Mouse (Mus musculus) limb, embryonic 14.5 days (tissue): ENCODE results near the gene Bmpr1a. TPM values are rescaled to one million over a fixed set of nuclear protein-coding genes. Genes with fewer than 3 reads are reported as not detected.

Experiments used
- ATAC-seq: fragments of 200-750 bp; cut with Nextera tagmentation; 2 replicates; pipeline ENCODE4 v1.8.0; 2017; ENCODE audit warnings: low read depth, moderate number of reproducible peaks, moderate TSS enrichment; ENCODE audit not compliant: low FRiP score
- DNase-seq: peaks from one replicate; pipeline ENCODE4 v3.0.0-alpha.2; 2015; ENCODE audit warnings: low spot score
- H3K27ac ChIP-seq: fragments of 300-500 bp; sonication (generic); replicated peaks from 2 replicates; pipeline ENCODE4 v1.5.1; 2014; ENCODE audit warnings: low read depth, mild to moderate bottlenecking, low read length, moderate library complexity, mixed read lengths
- H3K27me3 ChIP-seq: fragments of 300-500 bp; sonication (generic); 2 replicates; pipeline ENCODE4 v1.6.1; 2014; ENCODE audit warnings: low read length, mixed read lengths; ENCODE audit not compliant: control insufficient read depth, insufficient read depth
- H3K36me3 ChIP-seq: fragments of 300-500 bp; sonication (generic); 2 replicates; pipeline ENCODE4 v1.6.1; 2014; ENCODE audit warnings: mild to moderate bottlenecking, low read length, moderate library complexity, mixed read lengths; ENCODE audit not compliant: control insufficient read depth, insufficient read depth
- H3K4me1 ChIP-seq: fragments of 300-500 bp; sonication (generic); 2 replicates; pipeline ENCODE4 v1.6.1; 2014; ENCODE audit warnings: antibody characterized with exemption, low read length, mixed read lengths; ENCODE audit not compliant: control insufficient read depth, insufficient read depth
- H3K4me2 ChIP-seq: fragments of 300-500 bp; sonication (generic); replicated peaks from 2 replicates; pipeline ENCODE4 v1.6.1; 2014; ENCODE audit warnings: low read depth, mild to moderate bottlenecking, low read length, moderate library complexity; ENCODE audit not compliant: severe bottlenecking
- H3K4me3 ChIP-seq: fragments of 300-500 bp; sonication (generic); replicated peaks from 2 replicates; pipeline ENCODE4 v1.5.1; 2014; ENCODE audit warnings: low read length
- H3K9ac ChIP-seq: fragments of 300-500 bp; sonication (generic); 2 replicates; pipeline ENCODE4 v1.6.1; 2014; ENCODE audit warnings: mild to moderate bottlenecking, low read depth, low read length, moderate library complexity; ENCODE audit not compliant: severe bottlenecking
- H3K9me3 ChIP-seq: fragments of 300-500 bp; sonication (generic); 2 replicates; pipeline ENCODE4 v1.6.1; 2016; ENCODE audit warnings: low read length; ENCODE audit not compliant: control insufficient read depth
- POLR2A ChIP-seq: fragments of 200-500 bp; IDR thresholded peaks from 2 replicates; pipeline ENCODE4 v1.8.0; 2012; ENCODE audit warnings: inconsistent platforms, mild to moderate bottlenecking, moderate library complexity, borderline replicate concordance; ENCODE audit not compliant: insufficient read depth, insufficient read length; ENCODE audit errors: extremely low read depth
- WGBS: fragments of 180-500 bp; shearing (Covaris S2); extraction: QIAGEN DNeasy Blood & Tissue Kit; methylation state at CpG from one replicate; pipeline ENCODE4 v1.1.7; 2014; 5-methylcytosine and 5-hydroxymethylcytosine counted together
- polyA plus RNA-seq, 2 experiments: library from polyadenylated mRNA; depleted of rRNA in 1 of 2; stranded (reverse) in 1 of 2; unstranded in 1 of 2; fragments of >200 nt; fragmentation: Nextera tagmentation in 1 of 2; extraction: Ambion mirVana in 1 of 2; gene quantifications; 2 replicates each; pipeline versions ENCODE4 v1.2.1 to v1.2.3; 2012 to 2014

Bmpr1a gene
- polyA plus RNA-seq, 2 experiments = 44.3 to 72.1 TPM

- H3K4me2 ChIP-seq = no peak overlapping the region
- H3K9me3 ChIP-seq = no peaks in the 10 kb centered on the region
- no peak overlapping the region for H3K27ac ChIP-seq
- DNase-seq (peak; percentile 44), ATAC-seq (no peak)
- peaks cover 6% of the 10 kb centered on the region for H3K4me1 ChIP-seq
- no peak overlapping the region for H3K9ac ChIP-seq
- H3K4me3 ChIP-seq = no peak overlapping the region
- TF ChIP-seq POLR2A = no peak
- no peaks in the 10 kb centered on the region for H3K36me3 ChIP-seq
- 41% methylated on average over 3 of the region's 3 CpGs for WGBS
- H3K27me3 ChIP-seq = no peaks in the 10 kb centered on the region
These were observed 36.9 kb downstream of the Bmpr1a start for GRCm38 (mm10) chr14:34466291-34466690.

- Histone ChIP-seq H3K9me3 (no peaks in the 10 kb centered on the region), H3K4me2 (no peak overlapping the region), H3K9ac (no peak overlapping the region), H3K4me1 (peaks cover 5% of the 10 kb centered on the region), H3K36me3 (peaks cover 3% of the 10 kb centered on the region; the same call in 1 of the 2 replicates), H3K4me3 (no peak overlapping the region), H3K27me3 (no peaks in the 10 kb centered on the region), H3K27ac (no peak overlapping the region)
- no peak for TF ChIP-seq POLR2A
- DNase-seq = no peak
- ATAC-seq = no peak
- WGBS = 87% methylated on average over 2 of the region's 2 CpGs
These were observed 43.8 kb downstream of the Bmpr1a start for GRCm38 (mm10) chr14:34459386-34459785.

- Histone ChIP-seq H3K36me3 (peaks cover 3% of the 10 kb centered on the region; the same call in 1 of the 2 replicates), H3K27me3 (no peaks in the 10 kb centered on the region), H3K9ac (no peak overlapping the region), H3K27ac (no peak overlapping the region), H3K4me1 (peaks cover 10% of the 10 kb centered on the region), H3K9me3 (no peaks in the 10 kb centered on the region), H3K4me2 (no peak overlapping the region), H3K4me3 (no peak overlapping the region)
- TF ChIP-seq POLR2A = no peak
- DNase-seq = peak; percentile 65
- 75% methylated on average over 1 of the region's 1 CpGs for WGBS
- ATAC-seq = no peak
These were observed 44.3 kb downstream of the Bmpr1a start for GRCm38 (mm10) chr14:34458880-34459279.

GRCm38 (mm10) chr14:34454282-34454681 is 48.9 kb downstream of the Bmpr1a start:
- peaks cover 13% of the 10 kb centered on the region for H3K36me3 ChIP-seq
- no peak overlapping the region for H3K4me2 ChIP-seq
- 66% methylated on average over 3 of the region's 3 CpGs for WGBS
- DNase-seq (no peak), ATAC-seq (no peak)
- peaks cover 17% of the 10 kb centered on the region for H3K4me1 ChIP-seq
- no peaks in the 10 kb centered on the region for H3K27me3 ChIP-seq
- no peak overlapping the region; the same call in 1 of the 2 replicates for H3K9ac ChIP-seq
- TF ChIP-seq POLR2A = no peak
- peak overlapping the region; percentile 76 for H3K27ac ChIP-seq
- H3K4me3 ChIP-seq = no peak overlapping the region
- no peaks in the 10 kb centered on the region for H3K9me3 ChIP-seq

- Histone ChIP-seq H3K27me3 (no peaks in the 10 kb centered on the region), H3K9me3 (no peaks in the 10 kb centered on the region), H3K4me1 (peaks cover 17% of the 10 kb centered on the region), H3K4me2 (no peak overlapping the region), H3K4me3 (no peak overlapping the region), H3K9ac (no peak overlapping the region), H3K27ac (peak overlapping the region; percentile 76), H3K36me3 (peaks cover 18% of the 10 kb centered on the region)
- no peak for TF ChIP-seq POLR2A
- ATAC-seq = peak; percentile 48
- peak; percentile 66 for DNase-seq
- 13% methylated on average over 6 of the region's 6 CpGs for WGBS
These were observed 49.5 kb downstream of the Bmpr1a start for GRCm38 (mm10) chr14:34453648-34454047.

- peaks cover 22% of the 10 kb centered on the region for H3K36me3 ChIP-seq
These were observed 51.3 kb downstream of the Bmpr1a start for GRCm38 (mm10) chr14:34451872-34452271.

More at GRCm38 (mm10) chr14:34451872-34452271, 51.3 kb downstream of the Bmpr1a start:
- Histone ChIP-seq H3K4me1 (peaks cover 17% of the 10 kb centered on the region), H3K9me3 (no peaks in the 10 kb centered on the region), H3K4me2 (no peak overlapping the region), H3K4me3 (no peak overlapping the region), H3K27ac (no peak overlapping the region), H3K9ac (no peak overlapping the region), H3K27me3 (no peaks in the 10 kb centered on the region)
- TF ChIP-seq POLR2A = no peak
- DNase-seq (no peak), ATAC-seq (no peak)
